Mouse (Mus musculus) thymus, postnatal 4 days (tissue): ENCODE results near the gene AV320801.
"Not testable (repeated sequence)": the region's sequence is repeated elsewhere in the genome, so short reads cannot be mapped to it uniquely, and the experiment has no call there.

ENCODE experiments used
- DNase-seq: peaks from one replicate; pipeline ENCODE4 v3.0.0; 2021

The AV320801 gene

DNA sequence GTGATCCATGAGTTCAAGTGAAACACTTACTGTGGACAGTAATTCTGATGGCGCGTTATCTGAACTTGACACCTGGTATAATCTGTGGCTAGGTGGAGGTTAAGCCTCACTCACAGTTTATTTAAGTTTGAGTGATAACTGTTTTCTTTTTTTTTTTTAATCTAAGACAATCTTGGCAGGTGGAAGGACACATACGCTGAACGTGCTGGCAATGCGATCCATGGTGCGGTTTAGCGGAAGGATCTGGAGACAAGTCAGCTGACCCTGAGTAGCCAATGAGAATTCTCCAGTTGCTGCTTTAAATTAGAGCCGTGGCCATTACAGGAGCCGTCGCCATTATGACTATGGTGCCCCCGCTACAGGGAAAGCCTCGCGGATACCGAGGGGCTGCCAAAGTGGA is at the start of gene AV320801:
AV320801 (plus strand) TSS at position 301 of the 400 bp plus-strand sequence.
- not testable (repeated sequence) for DNase-seq

DNA sequence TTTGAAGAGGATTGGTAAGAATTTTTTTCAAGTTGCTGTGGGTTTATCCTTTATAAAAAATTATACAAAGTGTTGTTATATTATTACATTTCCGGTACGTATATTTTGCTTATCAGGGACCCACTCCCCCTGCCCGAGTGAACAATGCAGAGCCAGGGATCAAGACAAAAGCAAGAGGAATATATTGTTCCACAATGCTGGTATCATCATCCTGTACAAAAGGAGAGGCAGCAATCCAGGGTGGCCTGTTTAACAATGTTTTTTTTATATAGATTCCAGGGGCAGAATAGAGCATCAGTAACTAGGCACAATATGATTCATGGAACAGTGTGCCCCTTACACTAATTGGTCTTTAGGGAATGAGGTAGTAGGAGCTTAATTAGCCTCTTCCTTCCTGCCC is 30.2 kb upstream of the AV320801 start:
- not testable (repeated sequence) for DNase-seq

DNA sequence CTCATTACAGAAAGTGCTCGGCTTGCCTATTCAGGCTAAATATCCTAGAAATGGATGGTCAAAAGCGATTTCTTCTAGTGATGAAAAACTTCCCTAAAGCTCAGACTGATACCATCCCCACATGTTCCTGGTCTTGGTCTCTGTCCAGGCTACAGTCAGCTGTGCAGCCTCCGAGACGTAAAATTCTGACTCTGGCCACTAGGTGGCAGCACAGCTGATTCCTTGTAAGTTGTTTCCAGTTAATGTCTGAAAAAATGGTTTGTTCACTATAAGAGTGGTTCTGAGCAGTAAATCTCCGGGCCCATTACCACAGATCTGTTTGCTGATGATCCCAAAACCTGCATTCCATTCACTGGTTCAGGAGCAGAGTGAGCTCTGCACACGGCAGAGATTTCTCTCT is 12.5 kb upstream of the AV320801 start:
- not testable (repeated sequence) for DNase-seq

DNA sequence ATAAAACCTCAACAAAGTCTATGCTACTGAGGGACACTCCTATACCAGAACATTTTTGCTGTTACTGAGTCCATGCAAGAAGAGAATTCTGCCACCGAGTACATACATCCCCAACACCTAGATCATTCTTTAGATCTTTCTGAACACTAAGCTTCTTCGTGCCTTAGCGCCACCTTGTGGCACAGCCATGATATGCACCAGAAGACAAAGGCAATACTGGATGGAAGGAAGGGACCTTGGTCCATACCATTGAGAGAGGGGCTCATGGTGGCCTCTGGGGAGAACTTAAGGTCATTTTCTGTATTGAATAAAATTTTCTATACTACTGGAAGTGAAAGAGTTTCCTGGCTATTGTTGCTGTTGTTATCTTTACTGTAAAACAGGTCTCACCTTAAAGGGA is 11.2 kb upstream of the AV320801 start:
- not testable (repeated sequence) for DNase-seq
